Mouse (Mus musculus) left cerebral cortex, postnatal 14 days (tissue): ENCODE measurements around the gene Etfdh. TPM values are rescaled to one million over a fixed set of nuclear protein-coding genes. Genes with fewer than 3 reads are reported as not detected.

Source experiments
- DNase-seq, 2 experiments: peaks; one replicate each; pipeline ENCODE4 v3.0.0; 2021 to 2022; ENCODE audit warnings: low spot score in 2 of 2, mixed read lengths in 1 of 2
- intact Hi-C: fragments of 180-260 bp; cut with DNase I; formaldehyde crosslinking; loops from one replicate; pipeline ENCODE4 v1.15.1; 2025
- total RNA-seq, 2 experiments: library from RNA; stranded (reverse); gene quantifications; 2 replicates each; pipeline ENCODE4 v1.2.3; 2021

The Etfdh gene
- total RNA-seq, 2 experiments from 2014 or later = 25.7 to 28.0 TPM

DNA sequence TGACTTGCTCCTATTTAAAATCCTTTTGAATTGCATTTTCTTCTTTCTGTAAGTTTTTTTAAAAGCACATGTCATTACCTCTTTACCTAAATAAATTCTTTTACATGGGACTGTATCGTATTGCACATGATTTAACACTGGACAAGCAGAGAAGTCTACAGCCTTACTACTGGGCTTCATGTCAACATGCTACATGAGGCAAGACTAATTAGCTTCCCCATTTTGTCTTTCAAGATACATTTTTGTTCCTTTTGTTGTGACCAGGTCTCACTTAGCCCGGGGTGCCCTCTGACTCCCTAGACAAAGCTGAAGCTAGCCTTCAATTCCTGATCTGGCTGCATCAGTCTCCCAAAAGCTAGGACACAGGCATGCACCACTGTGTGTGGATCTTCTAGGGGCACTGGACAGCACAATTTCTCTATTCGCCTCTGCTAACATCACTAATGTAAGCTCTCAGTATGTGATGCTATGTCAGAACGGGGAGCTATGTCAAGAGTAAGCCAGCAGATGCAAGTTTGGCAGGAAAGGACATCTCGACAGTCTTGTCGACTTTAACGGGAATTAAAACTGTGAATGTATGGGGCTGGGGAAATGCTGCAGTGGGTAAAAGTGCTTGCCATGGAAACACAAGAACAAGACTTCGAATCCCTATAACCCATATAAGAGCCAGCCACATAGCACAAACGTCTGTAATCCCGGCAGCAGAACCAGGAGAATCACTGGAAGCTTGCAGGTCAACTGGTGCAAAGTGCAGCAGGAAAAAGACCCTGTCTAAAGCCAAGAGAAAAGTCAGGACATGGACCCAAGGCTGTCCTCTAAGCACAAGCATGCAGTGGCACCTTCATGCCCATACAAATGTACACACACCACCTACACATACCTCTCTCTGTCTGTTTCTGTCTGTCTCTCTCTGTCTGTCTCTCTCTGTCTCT lies 67.2 kb downstream of the Etfdh start:
- intact Hi-C loops = no loop called here

DNA sequence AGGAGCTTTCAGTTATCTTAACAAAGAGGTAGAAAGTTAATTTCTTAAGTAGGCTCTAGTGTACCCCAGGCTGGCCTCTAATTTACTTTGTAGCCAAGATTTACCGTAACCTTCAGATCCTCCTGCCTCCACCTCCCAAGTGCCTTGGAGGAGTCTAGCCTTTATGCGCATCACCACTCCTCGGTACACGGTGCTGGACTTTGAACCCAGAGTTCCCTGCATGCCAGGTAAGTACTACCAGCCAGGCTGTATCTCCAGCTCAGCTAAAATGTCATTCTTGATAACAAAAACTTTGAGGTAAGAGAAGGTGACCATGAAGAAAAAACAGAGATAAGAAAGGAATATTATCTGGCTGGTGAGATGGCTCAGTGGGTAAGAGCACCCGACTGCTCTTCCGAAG lies 68.7 kb downstream of the Etfdh start:
- no peak for DNase-seq
- intact Hi-C loops = no loop called here

More for the DNA sequence above, 67.2 kb downstream of the Etfdh start:
- DNase-seq = no peak

DNA sequence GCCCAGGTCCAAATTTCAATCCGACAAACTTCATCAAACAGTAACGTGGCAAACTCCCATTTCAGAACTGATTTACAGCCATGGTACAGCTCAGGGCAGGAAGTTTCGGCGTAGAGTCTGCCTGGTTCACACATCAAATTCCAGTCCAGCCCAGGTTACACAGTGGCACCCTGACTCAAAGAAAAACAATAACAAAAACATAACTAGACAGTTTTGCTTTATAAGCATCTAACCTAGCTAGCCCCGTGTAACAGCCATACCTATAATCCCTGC lies 69.6 kb downstream of the Etfdh start:
- intact Hi-C loops = no loop called here

DNA sequence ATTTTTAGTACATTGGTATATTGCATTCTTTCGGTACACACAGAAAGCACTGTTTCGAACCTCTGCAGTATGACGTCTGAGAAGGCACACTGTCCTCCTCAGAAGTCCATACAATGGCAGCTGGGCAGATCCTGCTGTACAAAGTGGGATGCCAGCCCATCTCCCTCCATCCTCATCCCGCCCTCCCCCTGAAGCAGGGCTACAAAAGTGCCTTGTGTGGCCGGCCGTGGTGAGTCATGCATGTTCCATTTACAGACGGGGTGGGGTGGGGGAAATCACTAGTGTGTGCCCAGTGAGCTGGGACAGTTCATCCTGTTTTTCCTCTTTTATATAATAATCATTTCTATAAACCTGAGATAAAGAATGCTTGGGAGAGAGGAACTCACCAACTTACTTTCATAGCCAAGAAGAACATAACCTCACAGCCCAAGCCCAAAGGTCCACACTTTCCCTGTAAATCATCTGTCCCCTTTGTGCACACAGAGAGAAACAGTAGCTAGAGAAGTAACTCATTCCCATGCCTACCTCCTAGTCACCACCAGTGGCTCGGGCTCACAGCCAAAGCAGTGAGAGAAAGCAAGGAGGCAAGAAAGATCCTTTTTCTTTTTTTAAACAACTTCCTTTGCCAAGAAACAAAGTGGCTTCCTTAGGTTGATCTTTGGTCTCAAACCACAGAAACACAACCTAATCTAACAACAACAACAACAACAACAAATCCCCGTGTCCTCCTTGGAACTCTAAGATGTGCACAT lies 70.1 kb downstream of the Etfdh start:
- intact Hi-C loops = no loop called here
- peak; percentile 61 for DNase-seq

More for the DNA sequence above, 69.6 kb downstream of the Etfdh start:
- no peak for DNase-seq

DNA sequence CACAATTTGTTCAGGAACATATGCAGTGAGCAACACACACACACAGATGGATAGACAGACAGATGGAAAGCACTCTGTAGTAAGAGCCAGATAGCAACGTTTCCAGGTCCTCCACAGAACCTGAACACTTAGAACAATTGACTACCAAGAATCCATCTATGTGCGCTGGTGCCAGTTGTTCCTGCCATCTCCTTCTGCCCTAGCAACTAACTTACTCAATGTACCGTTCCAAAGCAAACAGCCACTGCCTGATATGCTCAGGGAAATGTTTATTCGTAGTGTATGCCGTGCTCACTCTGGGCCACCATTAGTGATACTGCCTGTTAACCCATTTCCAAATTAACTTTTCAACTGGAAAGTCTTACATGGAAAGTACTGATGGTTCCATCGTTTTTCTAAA lies 74.2 kb downstream of the Etfdh start:
- DNase-seq = no peak
- intact Hi-C loops = no loop called here

Other genes starting within 250 kb of the Etfdh start
- gene Fnip2, start 61.7 kb downstream of the Etfdh start, total RNA-seq = 10 to 100 TPM; 16.5 to 20.9 TPM
- gene Ppid, start 38.2 kb downstream of the Etfdh start, total RNA-seq = 10 to 100 TPM; 63.5 to 65.9 TPM
- 1 to 10 TPM; 1.2 to 1.4 TPM for gene 4930579G24Rik, start 421 bp downstream of the Etfdh start, total RNA-seq
- 10 to 100 TPM; 16.8 to 23.9 TPM for gene Rxfp1, start 108.4 kb upstream of the Etfdh start, total RNA-seq
- 10 to 100 TPM in 1 of 2 experiments, 1 to 10 TPM in 1; 8.9 to 11.8 TPM for gene Tmem144, start 223.3 kb upstream of the Etfdh start, total RNA-seq